Mouse (Mus musculus): ENCODE results near the gene Papola.

GRCm38 (mm10) chr12:105805790-105806189, 21.3 kb downstream of the Papola start:
- TF ChIP-seq CTCF (conservative IDR thresholded peaks at IDR 0.05; ENCODE audit: low read length) (no peak), POU5F1 (IDR thresholded peaks at IDR 0.05; ENCODE audit: borderline replicate concordance, low read length) (no peak), NANOG (IDR thresholded peaks at IDR 0.05; ENCODE audit: borderline replicate concordance, low read length) (no peak)

Measured in E14TG2a.4 (cell line).